Mouse (Mus musculus) limb, embryonic 11.5 days (tissue): Measurements from ENCODE around the gene St14. TPM values are rescaled to one million over a fixed set of nuclear protein-coding genes. Genes with fewer than 3 reads are reported as not detected.

Experiments used
- ATAC-seq: fragments of 200-750 bp; cut with Nextera tagmentation; 2 replicates; pipeline ENCODE4 v1.8.0; 2017; ENCODE audit warnings: low read depth; ENCODE audit not compliant: insufficient number of reproducible peaks, low FRiP score, low TSS enrichment
- DNase-seq: peaks from one replicate; pipeline ENCODE4 v3.0.0-alpha.2; 2015; ENCODE audit warnings: low spot score
- H3K27ac ChIP-seq: fragments of 300-500 bp; sonication (generic); replicated peaks from 2 replicates; pipeline ENCODE4 v1.5.1; 2014; ENCODE audit warnings: low read depth, mild to moderate bottlenecking, low read length
- H3K27me3 ChIP-seq: fragments of 300-500 bp; sonication (generic); 2 replicates; pipeline ENCODE4 v1.6.1; 2014; ENCODE audit warnings: mild to moderate bottlenecking, low read length, mixed read lengths; ENCODE audit not compliant: control insufficient read depth, insufficient read depth
- H3K36me3 ChIP-seq: fragments of 300-500 bp; sonication (generic); 2 replicates; pipeline ENCODE4 v1.6.1; 2014; ENCODE audit warnings: mild to moderate bottlenecking, low read length, moderate library complexity, mixed read lengths; ENCODE audit not compliant: control insufficient read depth, insufficient read depth
- H3K4me1 ChIP-seq: fragments of 300-500 bp; sonication (generic); 2 replicates; pipeline ENCODE4 v1.6.1; 2014; ENCODE audit warnings: low read length, mixed read lengths; ENCODE audit not compliant: control insufficient read depth, insufficient read depth
- H3K4me2 ChIP-seq: fragments of 300-500 bp; sonication (generic); 2 replicates; pipeline ENCODE4 v1.6.1; 2014; ENCODE audit warnings: low read depth, mild to moderate bottlenecking, moderate library complexity; ENCODE audit not compliant: severe bottlenecking
- H3K4me3 ChIP-seq: fragments of 300-500 bp; sonication (generic); 2 replicates; pipeline ENCODE4 v1.5.1; 2014; ENCODE audit warnings: low read depth, low read length
- H3K9ac ChIP-seq: fragments of 300-500 bp; sonication (generic); 2 replicates; pipeline ENCODE4 v1.6.1; 2014; ENCODE audit warnings: mild to moderate bottlenecking, low read length
- H3K9me3 ChIP-seq: fragments of 300-500 bp; sonication (generic); 2 replicates; pipeline ENCODE4 v1.6.1; 2016; ENCODE audit warnings: low read length; ENCODE audit not compliant: control insufficient read depth
- WGBS: fragments of 180-500 bp; shearing (Covaris S2); extraction: QIAGEN DNeasy Blood & Tissue Kit; methylation state at CpG from one replicate; pipeline ENCODE4 v1.1.7; 2014; 5-methylcytosine and 5-hydroxymethylcytosine counted together
- polyA plus RNA-seq: library from polyadenylated mRNA; unstranded; fragments of >200 nt; fragmentation: Nextera tagmentation; extraction: Ambion mirVana; gene quantifications from 2 replicates; pipeline ENCODE4 v1.2.1, GENCODE M21; 2014

St14 gene
- polyA plus RNA-seq, 1 experiment from 2014 or later = 6.8 TPM

- Histone ChIP-seq H3K9me3 (no peaks in the 10 kb centered on the region), H3K27ac (no peak overlapping the region), H3K4me1 (no peaks in the 10 kb centered on the region), H3K4me3 (no peak overlapping the region), H3K36me3 (peaks cover 10% of the 10 kb centered on the region), H3K4me2 (no peak overlapping the region), H3K27me3 (no peaks in the 10 kb centered on the region), H3K9ac (no peak overlapping the region)
- DNase-seq (no peak), ATAC-seq (no peak)
- 97% methylated on average over 1 of the region's 1 CpGs for WGBS
These were observed 31.7 kb upstream of the St14 start for GRCm38 (mm10) chr9:31163327-31163726.

GRCm38 (mm10) chr9:31162911-31163310, 31.3 kb upstream of the St14 start:
- Histone ChIP-seq H3K9ac (no peak overlapping the region), H3K27ac (no peak overlapping the region), H3K27me3 (no peaks in the 10 kb centered on the region), H3K4me1 (no peaks in the 10 kb centered on the region), H3K9me3 (no peaks in the 10 kb centered on the region), H3K4me3 (no peak overlapping the region), H3K36me3 (peaks cover 6% of the 10 kb centered on the region), H3K4me2 (no peak overlapping the region)
- no peak for DNase-seq
- WGBS = 75% methylated on average over 1 of the region's 1 CpGs
- ATAC-seq = no peak

GRCm38 (mm10) chr9:31159910-31160309, 28.3 kb upstream of the St14 start:
- Histone ChIP-seq H3K9me3 (no peaks in the 10 kb centered on the region), H3K36me3 (peaks cover 16% of the 10 kb centered on the region; the same call in 1 of the 2 replicates), H3K4me3 (no peak overlapping the region), H3K27ac (no peak overlapping the region), H3K9ac (no peak overlapping the region), H3K27me3 (no peaks in the 10 kb centered on the region), H3K4me1 (no peaks in the 10 kb centered on the region), H3K4me2 (no peak overlapping the region)
- ATAC-seq (no peak), DNase-seq (peak; percentile 40)
- WGBS = 90% methylated on average over 4 of the region's 4 CpGs

GRCm38 (mm10) chr9:31156594-31156993, 24.9 kb upstream of the St14 start:
- 87% methylated on average over 8 of the region's 8 CpGs for WGBS
- Histone ChIP-seq H3K4me2 (no peak overlapping the region), H3K27me3 (no peaks in the 10 kb centered on the region), H3K9me3 (no peaks in the 10 kb centered on the region), H3K4me1 (no peaks in the 10 kb centered on the region), H3K36me3 (peaks cover 16% of the 10 kb centered on the region; the same call in 1 of the 2 replicates), H3K9ac (no peak overlapping the region), H3K4me3 (no peak overlapping the region), H3K27ac (no peak overlapping the region)
- no peak for ATAC-seq
- no peak for DNase-seq

GRCm38 (mm10) chr9:31151050-31151449, 19.4 kb upstream of the St14 start:
- Histone ChIP-seq H3K4me1 (no peaks in the 10 kb centered on the region), H3K4me2 (no peak overlapping the region), H3K27me3 (no peaks in the 10 kb centered on the region), H3K36me3 (peaks cover 6% of the 10 kb centered on the region; the same call in 1 of the 2 replicates), H3K9ac (no peak overlapping the region), H3K9me3 (no peaks in the 10 kb centered on the region), H3K27ac (no peak overlapping the region), H3K4me3 (no peak overlapping the region)
- ATAC-seq (no peak), DNase-seq (no peak)
- 93% methylated on average over 2 of the region's 2 CpGs for WGBS

- Histone ChIP-seq H3K27ac (no peak overlapping the region), H3K27me3 (no peaks in the 10 kb centered on the region), H3K9me3 (no peaks in the 10 kb centered on the region), H3K36me3 (peaks cover 3% of the 10 kb centered on the region; the same call in 1 of the 2 replicates), H3K9ac (no peak overlapping the region), H3K4me1 (no peaks in the 10 kb centered on the region), H3K4me2 (no peak overlapping the region), H3K4me3 (no peak overlapping the region)
- DNase-seq = no peak
- WGBS = 72% methylated on average over 7 of the region's 7 CpGs
- no peak for ATAC-seq
These were observed 16.5 kb upstream of the St14 start for GRCm38 (mm10) chr9:31148135-31148534.

GRCm38 (mm10) chr9:31145272-31145925, 13.7 kb upstream of the St14 start:
- Histone ChIP-seq H3K9me3 (no peaks in the 10 kb centered on the region), H3K4me1 (no peaks in the 10 kb centered on the region), H3K27ac (no peak overlapping the region), H3K4me2 (no peak overlapping the region), H3K9ac (no peak overlapping the region), H3K27me3 (no peaks in the 10 kb centered on the region), H3K36me3 (peaks cover 3% of the 10 kb centered on the region; the same call in 1 of the 2 replicates), H3K4me3 (no peak overlapping the region)
- ATAC-seq (no peak), DNase-seq (no peak)
- 84% methylated on average over 7 of the region's 7 CpGs for WGBS

GRCm38 (mm10) chr9:31142924-31143323, 11.3 kb upstream of the St14 start:
- H3K27ac ChIP-seq = no peak overlapping the region
- no peaks in the 10 kb centered on the region for H3K36me3 ChIP-seq
- ATAC-seq (no peak), DNase-seq (no peak)
- H3K9ac ChIP-seq = no peak overlapping the region
- no peak overlapping the region for H3K4me2 ChIP-seq
- H3K9me3 ChIP-seq = no peaks in the 10 kb centered on the region
- no peaks in the 10 kb centered on the region for H3K4me1 ChIP-seq
- H3K4me3 ChIP-seq = no peak overlapping the region
- 73% methylated on average over 1 of the region's 1 CpGs for WGBS
- H3K27me3 ChIP-seq = no peaks in the 10 kb centered on the region

GRCm38 (mm10) chr9:31133131-31133530, 1.5 kb upstream of the St14 start:
- no peak overlapping the region for H3K4me2 ChIP-seq
- no peaks in the 10 kb centered on the region for H3K36me3 ChIP-seq
- H3K27me3 ChIP-seq = peaks cover 46% of the 10 kb centered on the region
- WGBS = 84% methylated on average over 5 of the region's 5 CpGs
- DNase-seq (no peak), ATAC-seq (no peak)
- H3K4me1 ChIP-seq = 0 out of 2 replicates have a peak, but pooled peaks cover 2% of the 10 kb centered on the region
- H3K9me3 ChIP-seq = no peaks in the 10 kb centered on the region
- H3K4me3 ChIP-seq = no peak overlapping the region
- H3K9ac ChIP-seq = no peak overlapping the region
- no peak overlapping the region for H3K27ac ChIP-seq
